Mouse (Mus musculus) lung, adult 10 weeks (tissue): ENCODE data around the gene Ntn4. TPM values are rescaled to one million over a fixed set of nuclear protein-coding genes. Genes with fewer than 3 reads are reported as not detected.

ENCODE experiments used
- polyA plus RNA-seq: library from polyadenylated mRNA; stranded (reverse); fragments of 350-450 nt; fragmentation: Illumina TruSeq; extraction: RNeasy Lipid Tissue Mini Kit (QIAGEN cat#74804); gene quantifications from one replicate; pipeline ENCODE4 v1.2.3, GENCODE M21; 2014; ENCODE audit warnings: low read depth, low replicate concordance; ENCODE audit not compliant: insufficient read depth

Ntn4 gene
- polyA plus RNA-seq: 40.0 TPM

DNA sequence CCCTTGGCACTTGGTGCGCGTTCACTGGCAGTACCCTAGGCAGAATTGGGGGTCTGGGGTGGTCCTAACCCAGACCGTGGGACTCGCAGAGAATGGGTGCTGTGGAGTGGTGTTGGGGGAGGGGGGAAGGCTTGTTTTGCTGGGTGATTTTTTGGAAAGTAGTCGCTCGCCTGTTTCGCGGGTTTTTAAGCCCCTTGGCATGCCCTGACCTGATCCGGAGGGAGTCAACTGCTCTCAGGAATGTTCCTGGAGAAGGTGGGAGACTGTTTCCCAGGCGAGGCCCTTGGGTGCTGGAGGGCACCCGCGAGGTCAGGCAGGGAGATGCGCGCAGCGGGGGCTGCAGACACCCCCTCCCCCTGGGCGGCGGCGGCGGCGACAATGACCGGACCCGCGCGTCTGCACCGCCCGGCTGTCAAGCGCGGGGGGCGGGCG lies at the start of gene Ntn4:
Gene Ntn4 (plus strand): TSS at position 161 of the 432 bp plus-strand sequence.

Other genes starting within 250 kb of the Ntn4 start
- 48.4 TPM for gene Lta4h, start 187.3 kb upstream of the Ntn4 start, polyA plus RNA-seq
- 0.82 TPM for gene Hal, start 151.9 kb upstream of the Ntn4 start, polyA plus RNA-seq
- gene Amdhd1, start 100.6 kb upstream of the Ntn4 start, polyA plus RNA-seq: 0.15 TPM
- not detected for gene Ccdc38, start 100.0 kb upstream of the Ntn4 start, polyA plus RNA-seq
- 47.8 TPM for gene Snrpf, start 51.0 kb upstream of the Ntn4 start, polyA plus RNA-seq
- 0.27 TPM for gene Usp44, start 190.9 kb downstream of the Ntn4 start, polyA plus RNA-seq